ENCODE assay signal across 8 mouse cellular contexts in the genomic region with DNA sequence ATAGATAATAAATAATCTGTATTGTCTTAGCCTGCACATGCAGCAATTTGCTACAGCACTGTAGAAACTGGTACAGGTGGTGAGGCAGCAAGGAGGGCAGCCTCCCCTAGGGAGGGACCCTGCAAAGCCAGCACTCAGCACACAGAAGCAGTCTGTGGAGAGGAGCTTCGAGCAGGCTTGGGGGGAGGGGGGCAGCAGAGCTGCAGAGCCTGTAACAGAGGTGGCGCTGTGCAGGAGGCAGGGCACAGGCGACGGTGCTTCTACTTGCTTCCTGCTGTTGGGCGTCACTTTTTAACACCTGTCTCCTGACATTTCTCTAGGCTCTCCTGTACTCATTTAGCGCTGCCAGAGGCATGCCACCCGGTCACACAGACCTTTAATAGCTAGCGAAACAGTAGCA.
DNase-seq lines count a peak whose midpoint lies in the region; ATAC-seq lines count a peak whose summit lies in the region.

No protein-coding gene starts in this region.

- 7% methylated on average over 8 of the region's 8 CpGs for WGBS in intestine, embryonic 15.5 days
- WGBS in midbrain, embryonic 15.5 days: 4% methylated on average over 8 of the region's 8 CpGs

- DNase-seq in adrenal gland, postnatal 14 days: peak; percentile 38
- DNase-seq in adrenal gland, postnatal 4 days (ENCODE audit: low spot score in 2 of 2): no peak
- peak; percentile 20 for DNase-seq in right cerebral cortex, adult 18-20 months
- DNase-seq in right cerebral cortex, postnatal 36 days (ENCODE audit: low spot score in 2 of 2): no peak
- DNase-seq in thymus, postnatal 25 days: peak; percentile 42

- H3K27me3 ChIP-seq in intestine, embryonic 15.5 days (replicated peaks): no peaks in the 10 kb centered on the region
- H3K27me3 ChIP-seq in midbrain, embryonic 15.5 days (replicated peaks): no peaks in the 10 kb centered on the region; the same call in 1 of the 2 replicates

- H3K4me1 ChIP-seq in intestine, embryonic 15.5 days (replicated peaks): 0 out of 2 replicates have a peak, but pooled peaks cover 3% of the 10 kb centered on the region
- peaks cover 24% of the 10 kb centered on the region for H3K4me1 ChIP-seq in midbrain, embryonic 15.5 days

- no peak overlapping the region for H3K9ac ChIP-seq in intestine, embryonic 15.5 days
- H3K9ac ChIP-seq in midbrain, embryonic 15.5 days: 0 out of 2 replicates have a peak overlapping the region, but pooled peaks have one; percentile 14

- peak overlapping the region; percentile 47 for H3K4me2 ChIP-seq in intestine, embryonic 15.5 days (replicated peaks)
- H3K4me2 ChIP-seq in midbrain, embryonic 15.5 days: peak overlapping the region; percentile 56

- no peaks in the 10 kb centered on the region for H3K9me3 ChIP-seq in intestine, embryonic 15.5 days
- no peaks in the 10 kb centered on the region for H3K9me3 ChIP-seq in midbrain, embryonic 15.5 days

- no peak overlapping the region for H3K4me3 ChIP-seq in intestine, embryonic 15.5 days (replicated peaks)
- H3K4me3 ChIP-seq in midbrain, embryonic 15.5 days: peak overlapping the region; percentile 30

- H3K36me3 ChIP-seq in intestine, embryonic 15.5 days: no peaks in the 10 kb centered on the region
- no peaks in the 10 kb centered on the region for H3K36me3 ChIP-seq in midbrain, embryonic 15.5 days (replicated peaks)

- ATAC-seq in intestine, embryonic 15.5 days: peak; percentile 61; the same call in 1 of the 2 replicates
- peak; percentile 75 for ATAC-seq in midbrain, embryonic 15.5 days (replicated peaks)
- no peak for ATAC-seq in inflammation-experienced regulatory T-cells, adult 6 months

- H3K27ac ChIP-seq in intestine, embryonic 15.5 days: no peak overlapping the region
- H3K27ac ChIP-seq in midbrain, embryonic 15.5 days: peak overlapping the region; percentile 5; the same call in 1 of the 2 replicates

Comparison
In these comparisons a context has a peak if more than half of its experiments do, and no peak if none do; other contexts are left out.
1. DNase-seq: peak in adrenal gland, postnatal 14 days (single experiment), right cerebral cortex, adult 18-20 months (single experiment) and thymus, postnatal 25 days (single experiment); none in adrenal gland, postnatal 4 days (0 of 2) and right cerebral cortex, postnatal 36 days (0 of 2).